Mouse (Mus musculus) lung, postnatal 14 days (tissue): ENCODE measurements at regions not wholly inside any gene's neighbourhood (a gene's known extent, or its start where the extent isn't known, plus 50 kb on each side); places are given as distances from the start of the nearest gene placed in this dataset.

Experiments
- DNase-seq: peaks from one replicate; pipeline ENCODE4 v3.0.0; 2021

GRCm38 (mm10) chr10:48582006-48582405 lies 1206.6 kb downstream of the Grik2 start:
- DNase-seq: no peak

GRCm38 (mm10) chr10:48581081-48581480 lies 1207.5 kb downstream of the Grik2 start:
- no peak for DNase-seq

GRCm38 (mm10) chr10:48572600-48572999 lies 1216.0 kb downstream of the Grik2 start:
- DNase-seq: no peak

- peak; percentile 10 for DNase-seq
Observed at GRCm38 (mm10) chr10:48549791-48550190, 1238.8 kb downstream of the Grik2 start.

GRCm38 (mm10) chr10:48522258-48522657 lies 1266.3 kb downstream of the Grik2 start:
- no peak for DNase-seq

GRCm38 (mm10) chr10:48472927-48473326 lies 1315.6 kb downstream of the Grik2 start:
- no peak for DNase-seq

- no peak for DNase-seq
Observed at GRCm38 (mm10) chr10:48443739-48444342, 1344.7 kb downstream of the Grik2 start.

- DNase-seq: no peak
Observed at GRCm38 (mm10) chr10:48433287-48433686, 1355.3 kb downstream of the Grik2 start.

- no peak for DNase-seq
Observed at GRCm38 (mm10) chr10:48425501-48425900, 1363.1 kb downstream of the Grik2 start.

- DNase-seq: no peak
Observed at GRCm38 (mm10) chr10:48405071-48405470, 1383.5 kb downstream of the Grik2 start.
